Mouse (Mus musculus) stomach, postnatal 0 days (tissue): ENCODE measurements at regions not wholly inside any gene's neighbourhood (a gene's known extent, or its start where the extent isn't known, plus 50 kb on each side); places are given as distances from the start of the nearest gene placed in this dataset.
A peak's percentile ranks its signal among the peaks of the same experiment; 100 is the strongest.

ENCODE experiments used
- ATAC-seq: fragments of 200-750 bp; cut with Nextera tagmentation; 2 replicates; pipeline ENCODE4 v1.8.0; 2017; ENCODE audit not compliant: low FRiP score, low TSS enrichment
- DNase-seq: peaks from one replicate; pipeline ENCODE4 v3.0.0-alpha.2; 2016; ENCODE audit warnings: low spot score
- H3K27ac ChIP-seq: fragments of 300-500 bp; sonication (generic); replicated peaks from 2 replicates; pipeline ENCODE4 v1.5.1; 2014; ENCODE audit warnings: mild to moderate bottlenecking, control low read depth
- H3K27me3 ChIP-seq: fragments of 300-500 bp; sonication (generic); 2 replicates; pipeline ENCODE4 v1.6.1; 2014; ENCODE audit warnings: low read length; ENCODE audit not compliant: control insufficient read depth, insufficient read depth
- H3K36me3 ChIP-seq: fragments of 300-500 bp; sonication (generic); 2 replicates; pipeline ENCODE4 v1.6.1; 2014; ENCODE audit warnings: low read length, mixed read lengths; ENCODE audit not compliant: control insufficient read depth, insufficient read depth
- H3K4me1 ChIP-seq: fragments of 300-500 bp; sonication (generic); replicated peaks from 2 replicates; pipeline ENCODE4 v1.6.1; 2014; ENCODE audit warnings: antibody characterized with exemption; ENCODE audit not compliant: control insufficient read depth, insufficient read depth
- H3K4me2 ChIP-seq: fragments of 300-500 bp; sonication (generic); replicated peaks from 2 replicates; pipeline ENCODE4 v1.6.1; 2014; ENCODE audit warnings: low read depth, mild to moderate bottlenecking, control low read depth, moderate library complexity
- H3K4me3 ChIP-seq: fragments of 300-500 bp; sonication (generic); 2 replicates; pipeline ENCODE4 v1.5.1; 2014; ENCODE audit warnings: low read depth, low read length, control low read depth
- H3K9ac ChIP-seq: fragments of 300-500 bp; sonication (generic); 2 replicates; pipeline ENCODE4 v1.6.1; 2014; ENCODE audit warnings: mild to moderate bottlenecking, low read length, control low read depth, mixed read lengths
- H3K9me3 ChIP-seq: fragments of 300-500 bp; sonication (generic); 2 replicates; pipeline ENCODE4 v1.6.1; 2016; ENCODE audit warnings: low read length; ENCODE audit not compliant: control insufficient read depth
- CTCF ChIP-seq: IDR thresholded peaks from 2 replicates; pipeline ENCODE4 v1.5.1; 2016; ENCODE audit warnings: antibody characterized with exemption, low read depth, mild to moderate bottlenecking, moderate library complexity
- EP300 ChIP-seq: optimal IDR thresholded peaks from 2 replicates; pipeline ENCODE3; 2016; ENCODE audit warnings: antibody characterized with exemption
- WGBS: fragments of 180-500 bp; shearing (Covaris S2); extraction: QIAGEN DNeasy Blood & Tissue Kit; methylation state at CpG from one replicate; pipeline ENCODE4 v1.1.7; 2014; 5-methylcytosine and 5-hydroxymethylcytosine counted together

DNA sequence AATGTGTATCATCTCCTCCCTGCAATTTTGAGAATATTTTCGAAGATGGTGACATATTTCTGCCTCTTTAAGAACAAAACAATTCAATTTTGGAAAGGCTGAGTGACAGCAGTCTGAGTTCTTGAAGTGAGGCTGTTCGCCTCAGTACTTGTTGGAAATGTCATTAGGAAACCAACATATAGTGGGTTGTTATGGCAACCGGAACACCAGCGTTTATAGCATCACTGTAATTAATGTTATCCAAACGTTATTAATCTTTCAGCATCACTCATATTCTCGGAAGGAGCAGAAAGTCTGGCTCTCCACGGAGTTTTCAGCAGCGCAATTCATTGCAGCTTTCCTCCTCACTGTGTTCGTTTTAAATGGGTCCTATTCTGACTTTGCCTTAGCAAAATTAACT is 85.6 kb upstream of the Kif2a start:
- H3K36me3 ChIP-seq = no peaks in the 10 kb centered on the region
- H3K9ac ChIP-seq = no peak overlapping the region
- 52% methylated on average over 9 of the region's 9 CpGs for WGBS
- no peaks in the 10 kb centered on the region for H3K4me1 ChIP-seq
- no peak overlapping the region for H3K4me2 ChIP-seq
- H3K27me3 ChIP-seq = no peaks in the 10 kb centered on the region
- H3K4me3 ChIP-seq = no peak overlapping the region
- TF ChIP-seq EP300 (no peak), CTCF (no peak)
- no peaks in the 10 kb centered on the region for H3K9me3 ChIP-seq
- ATAC-seq (no peak), DNase-seq (no peak)
- H3K27ac ChIP-seq = no peak overlapping the region

DNA sequence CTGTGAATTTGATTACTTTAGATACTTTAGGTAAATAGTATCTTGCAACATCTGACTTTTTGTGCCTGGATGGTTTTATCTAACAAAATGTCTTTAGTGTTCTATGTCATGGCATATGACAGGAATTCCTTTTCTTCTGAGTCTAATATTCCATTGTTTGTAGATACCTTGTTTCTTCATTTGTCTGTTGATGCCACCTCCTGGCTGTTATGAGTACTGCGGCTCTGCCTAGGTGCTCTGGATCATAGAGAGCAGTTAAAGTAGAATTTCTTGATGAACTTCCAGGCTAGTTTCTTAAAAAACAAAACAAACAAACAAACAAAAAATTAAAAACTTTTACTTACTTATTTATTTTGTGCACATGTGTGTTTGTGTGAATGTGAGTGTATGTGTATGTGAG is 83.6 kb upstream of the Kif2a start:
- Histone ChIP-seq H3K9me3 (no peaks in the 10 kb centered on the region), H3K27ac (no peak overlapping the region), H3K4me3 (no peak overlapping the region), H3K4me2 (no peak overlapping the region), H3K4me1 (no peaks in the 10 kb centered on the region), H3K27me3 (no peaks in the 10 kb centered on the region), H3K36me3 (no peaks in the 10 kb centered on the region), H3K9ac (no peak overlapping the region)
- WGBS = 73% methylated on average over 1 of the region's 1 CpGs
- ATAC-seq (no peak), DNase-seq (peak; percentile 43)
- TF ChIP-seq EP300 (no peak), CTCF (peak; percentile 71)

DNA sequence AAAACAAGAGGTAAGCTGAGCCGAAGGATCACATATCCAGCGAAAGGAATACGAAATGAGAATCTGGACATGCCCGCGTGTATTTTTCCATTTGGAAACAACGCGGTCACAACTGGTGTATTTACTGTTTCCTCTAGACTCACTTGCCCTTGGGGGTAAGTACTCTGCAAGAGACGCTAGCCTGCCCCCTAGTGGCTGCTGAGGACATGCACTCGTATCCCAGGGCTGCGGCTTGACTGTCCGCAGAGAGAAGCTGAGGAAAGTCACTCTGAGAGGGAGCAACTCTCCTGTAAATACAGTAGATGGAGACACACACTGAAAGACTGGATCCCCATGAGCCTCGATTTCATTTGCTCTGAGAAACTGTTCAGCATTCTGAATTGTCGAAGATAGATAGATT is 79.7 kb upstream of the Kif2a start:
- WGBS = 24% methylated on average over 13 of the region's 13 CpGs
- H3K9ac ChIP-seq = no peak overlapping the region
- no peaks in the 10 kb centered on the region for H3K27me3 ChIP-seq
- TF ChIP-seq CTCF = peak; percentile 91
- TF ChIP-seq EP300 = no peak
- no peak overlapping the region for H3K27ac ChIP-seq
- H3K36me3 ChIP-seq = no peaks in the 10 kb centered on the region
- DNase-seq = peak; percentile 87
- peak; percentile 84 for ATAC-seq
- no peaks in the 10 kb centered on the region for H3K4me1 ChIP-seq
- no peak overlapping the region for H3K4me3 ChIP-seq
- peak overlapping the region; percentile 38; the same call in 1 of the 2 replicates for H3K4me2 ChIP-seq
- no peaks in the 10 kb centered on the region for H3K9me3 ChIP-seq

DNA sequence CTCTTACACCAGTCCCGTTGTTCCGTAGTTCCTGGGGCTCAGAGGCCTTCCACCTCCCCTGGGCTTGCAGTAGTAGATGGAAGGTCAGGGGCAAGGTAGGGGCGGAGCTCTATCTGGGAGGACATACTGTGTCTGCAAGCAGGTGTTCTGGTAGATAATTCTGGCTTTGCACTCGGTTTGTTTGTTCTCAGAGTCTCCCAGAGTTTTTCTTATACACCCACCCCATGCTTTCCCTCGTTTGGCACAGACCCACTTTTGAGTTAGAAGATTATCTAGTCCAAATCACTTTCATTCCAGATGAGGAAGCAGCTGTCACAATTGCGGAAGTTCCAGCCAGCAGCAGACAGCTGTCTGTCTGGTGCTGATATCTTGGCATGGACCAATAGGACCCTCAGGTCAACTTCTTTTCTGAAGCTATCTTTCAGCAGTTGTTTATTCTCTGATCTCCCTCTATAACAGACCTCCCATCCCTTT is 79.0 kb upstream of the Kif2a start:
- no peak for TF ChIP-seq CTCF
- no peak for TF ChIP-seq EP300
- Histone ChIP-seq H3K9ac (no peak overlapping the region), H3K27ac (no peak overlapping the region), H3K4me1 (no peaks in the 10 kb centered on the region), H3K4me2 (no peak overlapping the region), H3K27me3 (no peaks in the 10 kb centered on the region), H3K36me3 (no peaks in the 10 kb centered on the region), H3K4me3 (no peak overlapping the region), H3K9me3 (no peaks in the 10 kb centered on the region)
- ATAC-seq (no peak), DNase-seq (no peak)
- WGBS = 50% methylated on average over 6 of the region's 6 CpGs

DNA sequence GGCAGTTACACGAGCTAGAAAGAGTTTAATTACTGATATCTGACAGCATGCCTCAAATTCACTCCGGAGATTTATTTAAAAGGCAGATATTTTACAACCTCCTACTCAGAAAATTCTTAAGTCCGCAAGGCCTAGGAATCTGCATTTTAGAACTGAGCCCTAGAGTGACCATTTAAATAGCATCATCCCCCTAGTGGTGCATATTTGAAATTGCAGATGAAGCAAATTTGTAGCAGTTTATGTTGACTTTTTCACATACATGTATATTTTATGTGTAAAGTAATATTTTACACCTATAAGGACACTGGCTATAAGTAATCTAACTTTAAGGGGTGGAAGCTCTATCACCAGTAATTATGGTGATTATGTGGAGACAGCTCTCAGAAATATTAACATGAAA is 78.2 kb upstream of the Kif2a start:
- no peak overlapping the region for H3K27ac ChIP-seq
- H3K4me3 ChIP-seq = no peak overlapping the region
- ATAC-seq (no peak), DNase-seq (no peak)
- no peak overlapping the region for H3K4me2 ChIP-seq
- TF ChIP-seq CTCF (peak; percentile 71), EP300 (no peak)
- no peak overlapping the region for H3K9ac ChIP-seq
- WGBS = 69% methylated on average over 3 of the region's 3 CpGs
- no peaks in the 10 kb centered on the region for H3K4me1 ChIP-seq
- H3K27me3 ChIP-seq = no peaks in the 10 kb centered on the region
- H3K9me3 ChIP-seq = no peaks in the 10 kb centered on the region
- H3K36me3 ChIP-seq = no peaks in the 10 kb centered on the region

DNA sequence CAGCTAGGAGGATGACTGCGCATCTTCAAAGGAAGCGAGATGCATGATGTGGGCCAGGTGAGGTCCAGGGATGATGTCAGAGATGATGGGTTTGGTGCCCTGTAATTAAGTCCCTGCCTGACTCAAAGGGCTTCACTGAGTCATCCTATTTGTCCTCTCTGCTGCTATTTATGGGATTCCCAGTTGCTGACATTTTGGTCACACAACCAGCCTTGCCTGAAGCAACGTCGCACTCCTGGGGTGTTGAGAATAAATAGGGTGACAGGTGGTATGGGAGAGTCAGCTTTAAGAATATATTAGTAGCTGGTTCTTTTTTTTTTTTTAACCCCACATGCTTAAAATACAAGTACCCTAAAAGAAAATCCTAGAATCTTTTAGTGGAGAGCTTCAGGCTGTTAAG is 75.1 kb upstream of the Kif2a start:
- no peaks in the 10 kb centered on the region for H3K9me3 ChIP-seq
- H3K27ac ChIP-seq = no peak overlapping the region
- no peaks in the 10 kb centered on the region for H3K4me1 ChIP-seq
- H3K36me3 ChIP-seq = no peaks in the 10 kb centered on the region
- H3K4me2 ChIP-seq = no peak overlapping the region
- no peak for DNase-seq
- no peak for ATAC-seq
- TF ChIP-seq CTCF = no peak
- no peak for TF ChIP-seq EP300
- WGBS = 89% methylated on average over 4 of the region's 4 CpGs
- H3K9ac ChIP-seq = no peak overlapping the region
- no peaks in the 10 kb centered on the region for H3K27me3 ChIP-seq
- no peak overlapping the region for H3K4me3 ChIP-seq
